9 mouse cellular contexts compared by ENCODE assay signal in the genomic region with DNA sequence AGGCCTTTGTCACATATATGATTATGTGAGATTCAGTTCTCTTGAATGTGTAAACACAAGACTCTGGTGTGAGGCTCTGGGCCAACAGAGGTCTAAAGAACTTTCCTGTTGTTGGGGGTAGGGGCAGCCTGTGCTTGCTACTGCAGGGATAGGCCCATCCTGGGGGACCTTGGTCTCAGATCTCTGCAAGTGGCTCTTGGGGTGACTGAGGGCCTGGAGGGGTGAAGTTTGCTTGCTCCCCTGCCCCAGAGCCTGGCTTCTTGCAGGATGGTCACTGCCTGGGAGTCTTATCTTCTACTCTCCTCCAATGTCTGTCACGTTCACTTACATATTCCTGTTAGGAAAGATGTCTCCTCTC.
DNase-seq lines count a peak whose midpoint lies in the region; ATAC-seq and TF ChIP-seq lines count a peak whose summit lies in the region.
"Had no signal": no experiment of that assay in that cellular context is flagged by ENCODE, and none has a peak within 500 bp of the region (broad histone marks: within the 10 kb centered on the region; RNA-seq: fewer than 3 reads in every experiment).

No protein-coding gene starts in this region.

- no peak overlapping the region for H3K4me3 ChIP-seq in intestine, embryonic 14.5 days (ENCODE audit: low read depth, low read length)
- no peak overlapping the region for H3K4me3 ChIP-seq in intestine, postnatal 0 days (ENCODE audit: low read depth, low read length)
- no peak overlapping the region for H3K4me3 ChIP-seq in embryonic facial prominence, embryonic 11.5 days (ENCODE audit: low read depth, low read length)
- no peak overlapping the region for H3K4me3 ChIP-seq in hindbrain, embryonic 11.5 days (ENCODE audit: low read depth, low read length)
- no peak overlapping the region for H3K4me3 ChIP-seq in midbrain, embryonic 13.5 days (replicated peaks)

- no peak overlapping the region for H3K4me2 ChIP-seq in intestine, embryonic 14.5 days (ENCODE audit: low read length)
- H3K4me2 ChIP-seq in intestine, postnatal 0 days (replicated peaks; ENCODE audit: low read depth), result no peak overlapping the region
- no peak overlapping the region for H3K4me2 ChIP-seq in embryonic facial prominence, embryonic 11.5 days (ENCODE audit: low read depth, low read length)
- no peak overlapping the region for H3K4me2 ChIP-seq in hindbrain, embryonic 11.5 days (replicated peaks; ENCODE audit: low read depth, low read length)
- no peak overlapping the region for H3K4me2 ChIP-seq in midbrain, embryonic 13.5 days (replicated peaks)

- H3K27me3 ChIP-seq in intestine, embryonic 14.5 days (replicated peaks; ENCODE audit: control insufficient read depth, insufficient read depth, low read length), result no peaks in the 10 kb centered on the region
- no peaks in the 10 kb centered on the region for H3K27me3 ChIP-seq in intestine, postnatal 0 days (replicated peaks; ENCODE audit: control insufficient read depth, insufficient read depth, low read length)
- no peaks in the 10 kb centered on the region for H3K27me3 ChIP-seq in embryonic facial prominence, embryonic 11.5 days (ENCODE audit: control insufficient read depth, insufficient read depth, low read length)
- no peaks in the 10 kb centered on the region for H3K27me3 ChIP-seq in hindbrain, embryonic 11.5 days (ENCODE audit: control insufficient read depth, insufficient read depth, low read length)
- no peaks in the 10 kb centered on the region for H3K27me3 ChIP-seq in midbrain, embryonic 13.5 days

- peaks cover 24% of the 10 kb centered on the region for H3K4me1 ChIP-seq in intestine, embryonic 14.5 days (replicated peaks; ENCODE audit: control insufficient read depth, insufficient read depth, low read length)
- H3K4me1 ChIP-seq in intestine, postnatal 0 days (replicated peaks; ENCODE audit: control insufficient read depth, insufficient read depth, low read length), result 0 out of 2 replicates have a peak, but pooled peaks cover 14% of the 10 kb centered on the region
- H3K4me1 ChIP-seq in embryonic facial prominence, embryonic 11.5 days (ENCODE audit: control insufficient read depth, insufficient read depth, low read length), result peaks cover 8% of the 10 kb centered on the region
- peaks cover 7% of the 10 kb centered on the region; the same call in 1 of the 2 replicates for H3K4me1 ChIP-seq in hindbrain, embryonic 11.5 days (replicated peaks; ENCODE audit: control insufficient read depth, insufficient read depth, low read length)
- H3K4me1 ChIP-seq in midbrain, embryonic 13.5 days (replicated peaks), result peaks cover 32% of the 10 kb centered on the region

- no peak overlapping the region; the same call in 1 of the 2 replicates for H3K9ac ChIP-seq in intestine, embryonic 14.5 days (ENCODE audit: low read length)
- no peak overlapping the region for H3K9ac ChIP-seq in intestine, postnatal 0 days (ENCODE audit: low read depth, low read length)
- peak overlapping the region; percentile 19 for H3K9ac ChIP-seq in embryonic facial prominence, embryonic 11.5 days (replicated peaks; ENCODE audit: low read length)
- no peak overlapping the region for H3K9ac ChIP-seq in hindbrain, embryonic 11.5 days (ENCODE audit: low read depth, low read length)
- no peak overlapping the region for H3K9ac ChIP-seq in midbrain, embryonic 13.5 days (replicated peaks)

- H3K36me3 ChIP-seq in intestine, embryonic 14.5 days (ENCODE audit: control insufficient read depth, insufficient read depth, low read length), result no peaks in the 10 kb centered on the region
- H3K36me3 ChIP-seq in intestine, postnatal 0 days (ENCODE audit: control insufficient read depth, insufficient read depth), result no peaks in the 10 kb centered on the region
- H3K36me3 ChIP-seq in embryonic facial prominence, embryonic 11.5 days (replicated peaks; ENCODE audit: control insufficient read depth, insufficient read depth, low read depth, low read length), result no peaks in the 10 kb centered on the region
- no peaks in the 10 kb centered on the region for H3K36me3 ChIP-seq in hindbrain, embryonic 11.5 days (ENCODE audit: control insufficient read depth, insufficient read depth, low read length)
- no peaks in the 10 kb centered on the region for H3K36me3 ChIP-seq in midbrain, embryonic 13.5 days

- H3K9me3 ChIP-seq in intestine, embryonic 14.5 days (ENCODE audit: control insufficient read depth, low read length), result no peaks in the 10 kb centered on the region
- H3K9me3 ChIP-seq in intestine, postnatal 0 days (ENCODE audit: control insufficient read depth), result no peaks in the 10 kb centered on the region
- H3K9me3 ChIP-seq in embryonic facial prominence, embryonic 11.5 days (replicated peaks; ENCODE audit: control insufficient read depth, low read length), result no peaks in the 10 kb centered on the region
- no peaks in the 10 kb centered on the region for H3K9me3 ChIP-seq in hindbrain, embryonic 11.5 days (ENCODE audit: control insufficient read depth, low read length)
- H3K9me3 ChIP-seq in midbrain, embryonic 13.5 days, result no peaks in the 10 kb centered on the region

- no peak overlapping the region for H3K27ac ChIP-seq in intestine, embryonic 14.5 days (ENCODE audit: low read depth)
- no peak overlapping the region for H3K27ac ChIP-seq in intestine, postnatal 0 days (ENCODE audit: low read depth, low read length)
- 0 out of 2 replicates have a peak overlapping the region, but pooled peaks have one; percentile 58 for H3K27ac ChIP-seq in embryonic facial prominence, embryonic 11.5 days (replicated peaks; ENCODE audit: low read depth, low read length)
- peak overlapping the region; percentile 77 for H3K27ac ChIP-seq in hindbrain, embryonic 11.5 days (ENCODE audit: low read depth, low read length)
- no peak overlapping the region for H3K27ac ChIP-seq in midbrain, embryonic 13.5 days

- DNase-seq in intestine, embryonic 14.5 days (ENCODE audit: low spot score), result peak; percentile 60
- DNase-seq in embryonic facial prominence, embryonic 11.5 days (ENCODE audit: low spot score), result no peak
- no peak for DNase-seq in hindbrain, embryonic 11.5 days (ENCODE audit: low spot score)
- DNase-seq in gastrocnemius, adult 8-10 months (ENCODE audit: low spot score in 2 of 2), result no peak
- no peak for DNase-seq in cerebellum, postnatal 4 days (ENCODE audit: low spot score in 2 of 2)
- no peak for DNase-seq in right cerebral cortex, postnatal 25 days
- DNase-seq: kidney, adult 9 months had no signal

- WGBS in intestine, embryonic 14.5 days, result 80% methylated on average over 1 of the region's 1 CpGs
- 76% methylated on average over 1 of the region's 1 CpGs for WGBS in intestine, postnatal 0 days
- WGBS in embryonic facial prominence, embryonic 11.5 days, result 71% methylated on average over 1 of the region's 1 CpGs
- WGBS in hindbrain, embryonic 11.5 days, result 85% methylated on average over 1 of the region's 1 CpGs
- WGBS in midbrain, embryonic 13.5 days, result 85% methylated on average over 1 of the region's 1 CpGs

- TF ChIP-seq CTCF in intestine, postnatal 0 days (IDR thresholded peaks at IDR 0.05; ENCODE audit: low read depth), result no peak

- ATAC-seq in intestine, embryonic 14.5 days (replicated peaks; ENCODE audit: low FRiP score, low TSS enrichment, low read depth), result no peak; the same call in 1 of the 2 replicates
- ATAC-seq in intestine, postnatal 0 days, result no peak
- peak; percentile 9; the same call in 1 of the 2 replicates for ATAC-seq in embryonic facial prominence, embryonic 11.5 days (replicated peaks; ENCODE audit: insufficient number of reproducible peaks, low FRiP score, low TSS enrichment, low read depth)
- ATAC-seq in hindbrain, embryonic 11.5 days (ENCODE audit: low FRiP score), result no peak; the same call in 1 of the 2 replicates
- peak; percentile 53 for ATAC-seq in midbrain, embryonic 13.5 days

Comparison
In these comparisons a context has a peak if more than half of its experiments do, and no peak if none do; other contexts are left out.
1. ATAC-seq: peak in embryonic facial prominence, embryonic 11.5 days (single experiment) and midbrain, embryonic 13.5 days (single experiment); none in intestine, embryonic 14.5 days (single experiment), intestine, postnatal 0 days (single experiment) and hindbrain, embryonic 11.5 days (single experiment).
2. H3K27ac ChIP-seq: peak in embryonic facial prominence, embryonic 11.5 days (single experiment) and hindbrain, embryonic 11.5 days (single experiment); none in intestine, embryonic 14.5 days (single experiment), intestine, postnatal 0 days (single experiment) and midbrain, embryonic 13.5 days (single experiment).